Mouse (Mus musculus) midbrain, embryonic 10.5 days (tissue): Measurements from ENCODE around the gene Pax7. TPM values are rescaled to one million over a fixed set of nuclear protein-coding genes. Genes with fewer than 3 reads are reported as not detected.

ENCODE experiments used
- DNase-seq: peaks from one replicate; pipeline ENCODE4 v3.0.0-alpha.2; 2017; ENCODE audit warnings: low spot score
- H3K27ac ChIP-seq: fragments of 300-500 bp; sonication (generic); replicated peaks from 2 replicates; pipeline ENCODE4 v1.5.1; 2016; ENCODE audit warnings: mild to moderate bottlenecking
- H3K27me3 ChIP-seq: fragments of 300-500 bp; sonication (generic); 2 replicates; pipeline ENCODE4 v1.6.1; 2016; ENCODE audit warnings: low read depth, mild to moderate bottlenecking; ENCODE audit not compliant: poor library complexity, severe bottlenecking
- H3K36me3 ChIP-seq: fragments of 300-500 bp; sonication (generic); 2 replicates; pipeline ENCODE4 v1.6.1; 2016; ENCODE audit warnings: mild to moderate bottlenecking, moderate library complexity
- H3K4me1 ChIP-seq: fragments of 300-500 bp; sonication (generic); 2 replicates; pipeline ENCODE4 v1.6.1; 2016
- H3K4me3 ChIP-seq: fragments of 300-500 bp; sonication (generic); 2 replicates; pipeline ENCODE4 v1.5.1; 2016; ENCODE audit warnings: mild to moderate bottlenecking, moderate library complexity
- H3K9me3 ChIP-seq: fragments of 300-500 bp; sonication (generic); replicated peaks from 2 replicates; pipeline ENCODE4 v1.6.1; 2016; ENCODE audit warnings: mild to moderate bottlenecking
- WGBS: fragments of 180-500 bp; shearing (Covaris S2); methylation state at CpG from one replicate; pipeline ENCODE4 v1.1.7; 2016; 5-methylcytosine and 5-hydroxymethylcytosine counted together
- polyA plus RNA-seq: library from polyadenylated mRNA; unstranded; fragments of >200 nt; fragmentation: Nextera tagmentation; extraction: Ambion mirVana; gene quantifications from 2 replicates; pipeline ENCODE4 v1.2.1, GENCODE M21; 2016

The Pax7 gene
- polyA plus RNA-seq, 1 experiment from 2014 or later, result 1.3 TPM

DNA sequence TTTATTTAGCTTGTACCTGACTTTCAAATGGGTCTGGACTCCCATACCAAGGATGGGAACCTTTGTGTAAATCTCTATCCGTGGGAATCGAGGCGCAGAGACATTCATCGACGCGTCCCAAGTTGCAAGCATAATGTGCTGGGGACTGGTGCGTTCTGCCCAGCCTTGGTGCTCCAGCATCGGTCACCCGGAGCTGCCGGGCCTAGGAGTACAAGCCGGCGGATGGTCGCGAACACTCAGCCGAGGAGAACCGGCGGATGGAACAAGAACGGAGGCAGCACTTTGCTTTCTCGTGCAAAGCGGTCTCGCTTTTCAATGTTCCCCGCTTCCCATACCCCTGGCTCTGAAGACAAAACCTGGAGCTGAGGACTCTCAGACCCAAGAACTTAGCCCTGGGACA, 12.3 kb downstream of the Pax7 start:
- WGBS, result under 1% methylated on average over 22 of the region's 22 CpGs
- peak overlapping the region; percentile 53 for H3K4me3 ChIP-seq
- H3K27me3 ChIP-seq, result peaks cover 100% of the 10 kb centered on the region
- 0 out of 2 replicates have a peak, but pooled peaks cover under 1% of the 10 kb centered on the region for H3K36me3 ChIP-seq
- H3K9me3 ChIP-seq, result no peaks in the 10 kb centered on the region
- no peak for DNase-seq
- peaks cover 100% of the 10 kb centered on the region for H3K4me1 ChIP-seq
- peak overlapping the region; percentile 89 for H3K27ac ChIP-seq

DNA sequence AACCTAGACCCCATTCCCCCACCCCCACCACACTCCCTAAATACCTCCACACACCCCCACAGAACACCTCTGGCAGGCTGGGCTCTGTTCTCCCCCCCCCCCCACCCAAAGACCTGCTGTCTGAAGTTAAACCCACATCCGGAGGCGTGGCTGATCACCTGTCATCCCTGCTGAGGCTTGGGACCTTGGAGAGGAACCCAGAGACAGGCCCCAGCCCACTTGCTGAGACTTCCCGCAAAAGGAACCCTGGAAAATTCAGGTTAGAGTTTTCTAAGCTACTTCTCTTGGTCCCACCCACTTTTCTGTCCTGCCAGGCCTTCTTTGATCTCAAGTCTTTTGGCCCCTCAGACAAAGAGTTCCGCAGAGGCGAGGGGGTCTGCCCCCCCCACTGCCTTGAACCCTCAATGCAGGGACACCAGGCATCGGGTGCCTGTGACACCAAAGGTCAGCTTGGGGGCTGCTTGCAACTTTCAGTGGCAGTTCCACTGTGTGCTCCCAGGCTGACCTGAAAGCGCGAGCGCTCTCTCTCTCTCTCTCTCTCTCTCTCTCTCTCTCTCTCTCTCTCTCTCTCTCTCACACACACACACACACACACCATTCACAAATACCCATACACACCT, 13.8 kb downstream of the Pax7 start:
- H3K4me3 ChIP-seq, result peak overlapping the region; percentile 37
- DNase-seq, result peak; percentile 58
- 0 out of 2 replicates have a peak, but pooled peaks cover 9% of the 10 kb centered on the region for H3K36me3 ChIP-seq
- 2% methylated on average over 9 of the region's 9 CpGs for WGBS
- H3K4me1 ChIP-seq, result peaks cover 91% of the 10 kb centered on the region
- H3K27ac ChIP-seq, result peak overlapping the region; percentile 73
- peaks cover 100% of the 10 kb centered on the region for H3K27me3 ChIP-seq
- no peaks in the 10 kb centered on the region for H3K9me3 ChIP-seq

GRCm38 (mm10) chr4:139818163-139818562, 15.2 kb downstream of the Pax7 start:
- H3K36me3 ChIP-seq, result peaks cover 9% of the 10 kb centered on the region; the same call in 1 of the 2 replicates
- no peaks in the 10 kb centered on the region for H3K9me3 ChIP-seq
- peak overlapping the region; percentile 20; the same call in 1 of the 2 replicates for H3K4me3 ChIP-seq
- H3K4me1 ChIP-seq, result peaks cover 91% of the 10 kb centered on the region
- H3K27ac ChIP-seq, result peak overlapping the region; percentile 73
- H3K27me3 ChIP-seq, result peaks cover 100% of the 10 kb centered on the region
- DNase-seq, result peak; percentile 60
- 2% methylated on average over 7 of the region's 7 CpGs for WGBS

DNA sequence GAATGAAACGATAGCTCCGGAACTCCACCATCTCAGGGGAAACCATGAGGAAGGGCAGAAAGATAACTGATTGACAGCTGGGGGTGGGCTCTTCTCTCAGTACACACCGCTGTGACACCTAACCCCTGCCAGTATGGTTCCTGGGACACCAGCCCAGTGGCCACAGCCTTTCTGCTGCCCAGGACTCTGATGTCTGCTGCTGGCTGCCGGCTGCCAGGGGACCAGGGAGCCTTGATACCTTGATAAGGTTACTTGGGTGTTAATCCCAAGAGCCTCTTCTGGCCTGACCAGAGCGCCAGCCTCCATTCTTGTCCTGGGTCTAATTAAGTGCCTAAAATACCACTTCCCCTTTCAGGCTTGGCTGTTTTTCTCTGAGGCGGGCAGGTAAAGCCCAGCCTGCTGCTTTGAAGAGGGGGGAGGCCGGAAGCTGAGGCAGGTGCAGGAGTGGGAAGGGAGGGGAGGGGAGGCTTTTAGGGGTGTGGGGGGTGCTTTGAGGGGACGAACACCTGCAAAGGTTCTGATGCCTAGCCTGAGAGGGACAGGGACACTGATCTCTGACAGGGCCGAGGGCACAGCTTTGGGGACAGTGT, 19.9 kb downstream of the Pax7 start:
- Histone ChIP-seq H3K4me1 (peaks cover 91% of the 10 kb centered on the region), H3K9me3 (no peaks in the 10 kb centered on the region), H3K4me3 (no peak overlapping the region), H3K27me3 (peaks cover 100% of the 10 kb centered on the region), H3K36me3 (peaks cover 9% of the 10 kb centered on the region; the same call in 1 of the 2 replicates), H3K27ac (peak overlapping the region; percentile 25; the same call in 1 of the 2 replicates)
- no peak for DNase-seq
- 15% methylated on average over 9 of the region's 9 CpGs for WGBS

DNA sequence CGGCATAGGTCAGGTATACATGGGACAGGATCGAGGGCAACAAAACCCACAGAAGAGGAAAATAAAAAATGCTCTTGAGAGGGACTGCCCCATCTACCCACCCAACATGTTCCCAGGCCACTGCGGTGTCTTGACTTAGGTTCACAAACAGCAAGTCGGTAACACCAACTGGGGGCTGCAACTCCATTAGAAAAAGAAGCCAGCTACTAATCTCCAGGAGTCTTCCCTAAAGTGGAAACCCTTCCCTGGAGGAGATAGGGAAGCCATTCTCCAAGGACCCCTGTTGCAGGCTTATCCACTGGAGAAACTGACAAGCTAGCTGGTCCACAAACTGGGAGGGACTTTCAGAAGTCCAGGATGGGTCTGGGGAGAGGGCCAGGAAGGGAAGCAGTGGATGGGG, 21.4 kb downstream of the Pax7 start:
- peak overlapping the region; percentile 88 for H3K27ac ChIP-seq
- no peaks in the 10 kb centered on the region for H3K9me3 ChIP-seq
- H3K4me3 ChIP-seq, result peak overlapping the region; percentile 41
- WGBS, result 27% methylated on average over 4 of the region's 4 CpGs
- H3K27me3 ChIP-seq, result peaks cover 99% of the 10 kb centered on the region
- no peak for DNase-seq
- H3K36me3 ChIP-seq, result peaks cover 9% of the 10 kb centered on the region; the same call in 1 of the 2 replicates
- peaks cover 90% of the 10 kb centered on the region for H3K4me1 ChIP-seq

DNA sequence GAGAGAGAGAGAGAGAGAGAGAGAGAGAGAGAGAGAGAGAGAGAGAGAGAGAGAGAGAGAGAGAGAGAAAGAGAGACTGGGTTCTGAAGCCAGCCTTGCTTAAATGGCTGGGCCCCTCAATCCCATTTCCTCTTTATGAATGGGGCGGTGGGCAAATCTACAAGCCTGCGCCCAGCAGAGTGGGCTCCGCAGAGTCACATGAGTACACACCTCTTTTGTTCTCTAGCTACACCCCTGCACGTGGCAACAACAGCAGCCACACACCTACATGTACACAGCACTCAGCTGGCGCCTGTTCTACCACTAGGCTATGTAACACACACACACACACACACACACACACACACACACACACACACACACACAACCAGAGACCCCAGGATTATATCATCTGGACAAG, 21.9 kb downstream of the Pax7 start:
- peak overlapping the region; percentile 41 for H3K4me3 ChIP-seq
- H3K36me3 ChIP-seq, result peaks cover 9% of the 10 kb centered on the region; the same call in 1 of the 2 replicates
- H3K27ac ChIP-seq, result peak overlapping the region; percentile 88
- 9% methylated on average over 5 of the region's 5 CpGs for WGBS
- peaks cover 99% of the 10 kb centered on the region for H3K27me3 ChIP-seq
- H3K4me1 ChIP-seq, result peaks cover 90% of the 10 kb centered on the region
- H3K9me3 ChIP-seq, result no peaks in the 10 kb centered on the region
- peak; percentile 54 for DNase-seq

DNA sequence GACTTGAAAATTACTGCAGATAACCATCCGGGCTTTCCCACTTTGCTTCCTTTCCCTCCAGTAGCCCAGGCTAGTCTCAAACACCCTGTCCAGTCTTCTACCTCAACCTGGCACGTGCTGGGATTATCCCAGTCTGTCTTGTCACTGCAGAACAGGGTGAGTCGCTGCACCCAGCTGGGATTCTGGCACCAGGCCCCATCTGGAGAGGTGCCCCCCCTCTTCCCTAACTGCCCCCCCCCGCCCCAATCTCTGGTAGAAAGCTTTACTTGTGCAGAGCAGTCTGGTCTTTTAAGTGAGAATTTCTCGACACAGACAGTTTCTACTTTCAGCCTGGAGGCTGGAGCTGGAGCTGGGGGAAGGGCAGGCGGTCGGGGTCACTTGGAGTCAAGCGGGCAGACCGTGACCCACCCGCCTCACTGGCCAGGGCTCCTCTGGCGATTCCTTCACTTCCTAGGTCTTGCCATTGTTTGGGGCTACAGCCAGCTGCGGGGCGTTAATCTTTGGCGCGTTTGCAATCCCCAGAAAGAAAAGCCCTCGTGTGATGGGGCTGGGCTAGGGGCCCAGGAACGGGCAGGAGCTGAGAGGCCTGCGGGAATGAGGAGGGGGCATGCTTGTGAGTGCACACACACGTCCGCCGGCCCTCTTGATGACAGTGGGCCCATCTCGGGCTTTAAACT, 22.4 kb downstream of the Pax7 start:
- Histone ChIP-seq H3K27ac (peak overlapping the region; percentile 88), H3K36me3 (peaks cover 6% of the 10 kb centered on the region; the same call in 1 of the 2 replicates), H3K9me3 (no peaks in the 10 kb centered on the region), H3K27me3 (peaks cover 99% of the 10 kb centered on the region), H3K4me3 (peak overlapping the region; percentile 41), H3K4me1 (peaks cover 90% of the 10 kb centered on the region)
- peak; percentile 92 for DNase-seq
- 1% methylated on average over 22 of the region's 22 CpGs for WGBS

GRCm38 (mm10) chr4:139809381-139809820, 23.9 kb downstream of the Pax7 start:
- DNase-seq, result no peak
- Histone ChIP-seq H3K4me3 (no peak overlapping the region), H3K27me3 (peaks cover 99% of the 10 kb centered on the region), H3K27ac (peak overlapping the region; percentile 88), H3K9me3 (no peaks in the 10 kb centered on the region), H3K36me3 (no peaks in the 10 kb centered on the region; the same call in 1 of the 2 replicates), H3K4me1 (peaks cover 99% of the 10 kb centered on the region)
- WGBS, result 8% methylated on average over 7 of the region's 7 CpGs

GRCm38 (mm10) chr4:139807820-139808219, 25.5 kb downstream of the Pax7 start:
- H3K4me1 ChIP-seq, result peaks cover 96% of the 10 kb centered on the region
- H3K27me3 ChIP-seq, result peaks cover 99% of the 10 kb centered on the region
- H3K27ac ChIP-seq, result peak overlapping the region; percentile 86
- H3K36me3 ChIP-seq, result no peaks in the 10 kb centered on the region
- DNase-seq, result peak; percentile 68
- 5% methylated on average over 10 of the region's 10 CpGs for WGBS
- H3K9me3 ChIP-seq, result no peaks in the 10 kb centered on the region
- H3K4me3 ChIP-seq, result peak overlapping the region; percentile 36

DNA sequence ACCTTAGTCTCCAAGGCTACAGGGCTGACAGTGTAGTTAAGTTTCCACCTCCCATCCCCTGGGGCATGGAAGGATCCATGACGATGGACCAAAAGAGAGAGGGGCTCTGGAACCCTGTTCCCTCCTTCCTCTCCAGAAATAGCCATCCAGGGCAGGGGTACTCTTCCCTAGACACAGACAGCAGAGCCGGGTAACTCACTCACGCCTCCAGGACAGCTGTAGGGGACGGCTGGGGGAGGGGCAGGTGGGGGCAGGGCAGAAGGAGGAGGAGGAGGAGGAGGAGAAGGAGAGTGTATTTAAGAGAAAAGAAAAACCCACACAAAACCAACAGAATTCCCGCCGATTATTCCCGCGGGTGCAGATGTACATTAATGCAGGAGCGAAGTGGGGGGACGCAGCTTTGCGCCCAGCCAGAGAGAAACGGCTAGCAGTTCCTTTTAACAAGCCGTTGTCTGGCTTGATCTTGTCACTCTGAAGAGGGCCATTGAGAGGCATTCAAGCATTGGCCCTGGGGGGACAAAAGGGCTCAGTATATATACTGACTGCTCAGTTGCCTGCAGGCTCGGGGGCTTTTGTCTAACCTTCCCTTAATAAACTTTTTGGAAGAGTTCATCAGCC, 26.0 kb downstream of the Pax7 start:
- Histone ChIP-seq H3K27me3 (peaks cover 99% of the 10 kb centered on the region), H3K27ac (peak overlapping the region; percentile 86), H3K9me3 (no peaks in the 10 kb centered on the region), H3K36me3 (no peaks in the 10 kb centered on the region), H3K4me3 (peak overlapping the region; percentile 36), H3K4me1 (peaks cover 96% of the 10 kb centered on the region)
- WGBS, result 5% methylated on average over 14 of the region's 14 CpGs
- DNase-seq, result peak; percentile 75

GRCm38 (mm10) chr4:139804896-139805295, 28.4 kb downstream of the Pax7 start:
- no peak for DNase-seq
- peaks cover 96% of the 10 kb centered on the region for H3K4me1 ChIP-seq

GRCm38 (mm10) chr4:139803981-139804380, 29.3 kb downstream of the Pax7 start:
- Histone ChIP-seq H3K9me3 (no peaks in the 10 kb centered on the region), H3K27me3 (peaks cover 99% of the 10 kb centered on the region), H3K4me3 (no peak overlapping the region), H3K27ac (no peak overlapping the region), H3K36me3 (no peaks in the 10 kb centered on the region), H3K4me1 (peaks cover 95% of the 10 kb centered on the region)
- WGBS, result 46% methylated on average over 2 of the region's 2 CpGs
- DNase-seq, result no peak

More at GRCm38 (mm10) chr4:139804896-139805295, 28.4 kb downstream of the Pax7 start:
- Histone ChIP-seq H3K9me3 (no peaks in the 10 kb centered on the region), H3K27me3 (peaks cover 99% of the 10 kb centered on the region), H3K27ac (peak overlapping the region; percentile 86), H3K36me3 (no peaks in the 10 kb centered on the region), H3K4me3 (no peak overlapping the region)
- WGBS, result 79% methylated on average over 8 of the region's 8 CpGs
